Mouse (Mus musculus): ENCODE results near the gene Arhgap24.

Gene Arhgap24

GRCm38 (mm10) chr5:102675326-102675725, 194.1 kb downstream of the Arhgap24 start:
- no peak for TF ChIP-seq CTCF (conservative IDR thresholded peaks at IDR 0.05; ENCODE audit: low read length)
- TF ChIP-seq POU5F1 (IDR thresholded peaks at IDR 0.05; ENCODE audit: borderline replicate concordance, low read length) = no peak
- no peak for TF ChIP-seq NANOG (IDR thresholded peaks at IDR 0.05; ENCODE audit: borderline replicate concordance, low read length)
- Histone ChIP-seq H3K4me1 (replicated peaks; ENCODE audit: low read depth, low read length) (no peaks in the 10 kb centered on the region), H3K9me3 (ENCODE audit: low read length) (peaks cover 8% of the 10 kb centered on the region), H3K27me3 (ENCODE audit: insufficient read depth, low read length) (no peaks in the 10 kb centered on the region), H3K4me3 (replicated peaks; ENCODE audit: low read length) (no peak overlapping the region), H3K36me3 (ENCODE audit: insufficient read depth, low read length) (no peaks in the 10 kb centered on the region)

GRCm38 (mm10) chr5:102677176-102677575, 196.0 kb downstream of the Arhgap24 start:
- Histone ChIP-seq H3K27me3 (ENCODE audit: insufficient read depth, low read length) (no peaks in the 10 kb centered on the region), H3K4me3 (replicated peaks; ENCODE audit: low read length) (no peak overlapping the region), H3K36me3 (ENCODE audit: insufficient read depth, low read length) (no peaks in the 10 kb centered on the region), H3K4me1 (replicated peaks; ENCODE audit: low read depth, low read length) (no peaks in the 10 kb centered on the region), H3K9me3 (ENCODE audit: low read length) (peaks cover 3% of the 10 kb centered on the region)
- TF ChIP-seq NANOG (IDR thresholded peaks at IDR 0.05; ENCODE audit: borderline replicate concordance, low read length) (no peak), CTCF (conservative IDR thresholded peaks at IDR 0.05; ENCODE audit: low read length) (no peak), POU5F1 (IDR thresholded peaks at IDR 0.05; ENCODE audit: borderline replicate concordance, low read length) (no peak)

GRCm38 (mm10) chr5:102687673-102688072, 206.5 kb downstream of the Arhgap24 start:
- H3K36me3 ChIP-seq (ENCODE audit: insufficient read depth, low read length) = no peaks in the 10 kb centered on the region
- no peaks in the 10 kb centered on the region for H3K4me1 ChIP-seq (replicated peaks; ENCODE audit: low read depth, low read length)
- H3K27me3 ChIP-seq (ENCODE audit: insufficient read depth, low read length) = no peaks in the 10 kb centered on the region
- no peak for TF ChIP-seq NANOG (IDR thresholded peaks at IDR 0.05; ENCODE audit: borderline replicate concordance, low read length)
- TF ChIP-seq POU5F1 (IDR thresholded peaks at IDR 0.05; ENCODE audit: borderline replicate concordance, low read length) = no peak
- TF ChIP-seq CTCF (conservative IDR thresholded peaks at IDR 0.05; ENCODE audit: low read length) = no peak
- H3K4me3 ChIP-seq (replicated peaks; ENCODE audit: low read length) = no peak overlapping the region
- H3K9me3 ChIP-seq (ENCODE audit: low read length) = no peaks in the 10 kb centered on the region

GRCm38 (mm10) chr5:102692487-102692886, 211.3 kb downstream of the Arhgap24 start:
- no peaks in the 10 kb centered on the region for H3K4me1 ChIP-seq (replicated peaks; ENCODE audit: low read depth, low read length)
- no peak overlapping the region for H3K4me3 ChIP-seq (replicated peaks; ENCODE audit: low read length)
- TF ChIP-seq CTCF (conservative IDR thresholded peaks at IDR 0.05; ENCODE audit: low read length) = peak; percentile 73
- TF ChIP-seq POU5F1 (IDR thresholded peaks at IDR 0.05; ENCODE audit: borderline replicate concordance, low read length) = no peak
- peaks cover 25% of the 10 kb centered on the region for H3K9me3 ChIP-seq (ENCODE audit: low read length)
- H3K27me3 ChIP-seq (ENCODE audit: insufficient read depth, low read length) = no peaks in the 10 kb centered on the region
- no peaks in the 10 kb centered on the region for H3K36me3 ChIP-seq (ENCODE audit: insufficient read depth, low read length)

- no peak overlapping the region for H3K4me3 ChIP-seq (replicated peaks; ENCODE audit: low read length)
- H3K4me1 ChIP-seq (replicated peaks; ENCODE audit: low read depth, low read length) = no peaks in the 10 kb centered on the region
- no peaks in the 10 kb centered on the region for H3K27me3 ChIP-seq (ENCODE audit: insufficient read depth, low read length)
- TF ChIP-seq CTCF (conservative IDR thresholded peaks at IDR 0.05; ENCODE audit: low read length) = no peak
- TF ChIP-seq NANOG (IDR thresholded peaks at IDR 0.05; ENCODE audit: borderline replicate concordance, low read length) = no peak
- TF ChIP-seq POU5F1 (IDR thresholded peaks at IDR 0.05; ENCODE audit: borderline replicate concordance, low read length) = no peak
- H3K9me3 ChIP-seq (ENCODE audit: low read length) = peaks cover 25% of the 10 kb centered on the region
- no peaks in the 10 kb centered on the region for H3K36me3 ChIP-seq (ENCODE audit: insufficient read depth, low read length)
These were observed 212.0 kb downstream of the Arhgap24 start for GRCm38 (mm10) chr5:102693192-102693591.

- H3K9me3 ChIP-seq (ENCODE audit: low read length) = peaks cover 25% of the 10 kb centered on the region
- no peak overlapping the region for H3K4me3 ChIP-seq (replicated peaks; ENCODE audit: low read length)
- no peaks in the 10 kb centered on the region for H3K36me3 ChIP-seq (ENCODE audit: insufficient read depth, low read length)
- no peaks in the 10 kb centered on the region for H3K4me1 ChIP-seq (replicated peaks; ENCODE audit: low read depth, low read length)
- H3K27me3 ChIP-seq (ENCODE audit: insufficient read depth, low read length) = no peaks in the 10 kb centered on the region
- TF ChIP-seq CTCF (conservative IDR thresholded peaks at IDR 0.05; ENCODE audit: low read length) (no peak), NANOG (IDR thresholded peaks at IDR 0.05; ENCODE audit: borderline replicate concordance, low read length) (no peak), POU5F1 (IDR thresholded peaks at IDR 0.05; ENCODE audit: borderline replicate concordance, low read length) (no peak)
These were observed 212.7 kb downstream of the Arhgap24 start for GRCm38 (mm10) chr5:102693871-102694270.

- no peak overlapping the region for H3K4me3 ChIP-seq (replicated peaks; ENCODE audit: low read length)
These were observed 216.6 kb downstream of the Arhgap24 start for GRCm38 (mm10) chr5:102697784-102698183.

GRCm38 (mm10) chr5:102698396-102698795, 217.2 kb downstream of the Arhgap24 start:
- TF ChIP-seq NANOG (IDR thresholded peaks at IDR 0.05; ENCODE audit: borderline replicate concordance, low read length) = no peak
- TF ChIP-seq POU5F1 (IDR thresholded peaks at IDR 0.05; ENCODE audit: borderline replicate concordance, low read length) = no peak
- TF ChIP-seq CTCF (conservative IDR thresholded peaks at IDR 0.05; ENCODE audit: low read length) = no peak
- no peaks in the 10 kb centered on the region for H3K27me3 ChIP-seq (ENCODE audit: insufficient read depth, low read length)
- peaks cover 25% of the 10 kb centered on the region for H3K9me3 ChIP-seq (ENCODE audit: low read length)
- H3K4me3 ChIP-seq (replicated peaks; ENCODE audit: low read length) = no peak overlapping the region
- H3K4me1 ChIP-seq (replicated peaks; ENCODE audit: low read depth, low read length) = no peaks in the 10 kb centered on the region
- H3K36me3 ChIP-seq (ENCODE audit: insufficient read depth, low read length) = no peaks in the 10 kb centered on the region

More at GRCm38 (mm10) chr5:102697784-102698183, 216.6 kb downstream of the Arhgap24 start:
- H3K36me3 ChIP-seq (ENCODE audit: insufficient read depth, low read length) = no peaks in the 10 kb centered on the region
- H3K4me1 ChIP-seq (replicated peaks; ENCODE audit: low read depth, low read length) = no peaks in the 10 kb centered on the region
- peaks cover 25% of the 10 kb centered on the region for H3K9me3 ChIP-seq (ENCODE audit: low read length)
- H3K27me3 ChIP-seq (ENCODE audit: insufficient read depth, low read length) = no peaks in the 10 kb centered on the region
- no peak for TF ChIP-seq CTCF (conservative IDR thresholded peaks at IDR 0.05; ENCODE audit: low read length)

- peaks cover 21% of the 10 kb centered on the region for H3K9me3 ChIP-seq (ENCODE audit: low read length)
- no peak for TF ChIP-seq NANOG (IDR thresholded peaks at IDR 0.05; ENCODE audit: borderline replicate concordance, low read length)
- TF ChIP-seq POU5F1 (IDR thresholded peaks at IDR 0.05; ENCODE audit: borderline replicate concordance, low read length) = no peak
- no peak overlapping the region for H3K4me3 ChIP-seq (replicated peaks; ENCODE audit: low read length)
- no peaks in the 10 kb centered on the region for H3K4me1 ChIP-seq (replicated peaks; ENCODE audit: low read depth, low read length)
- H3K27me3 ChIP-seq (ENCODE audit: insufficient read depth, low read length) = no peaks in the 10 kb centered on the region
- no peaks in the 10 kb centered on the region for H3K36me3 ChIP-seq (ENCODE audit: insufficient read depth, low read length)
These were observed 217.7 kb downstream of the Arhgap24 start for GRCm38 (mm10) chr5:102698891-102699290.

All from E14TG2a.4 (cell line).